Mouse (Mus musculus): Measurements from ENCODE around the gene Kdm2b. TPM values are rescaled to one million over a fixed set of nuclear protein-coding genes. Genes with fewer than 3 reads are reported as not detected.

The Kdm2b gene
- polyA plus RNA-seq, 1 experiment from 2014 or later: 92.2 TPM

GRCm38 (mm10) chr5:122849521-122850318 lies 139.9 kb downstream of the Kdm2b start, which contains the start of gene Rnf34:
TSS of gene Rnf34 (plus strand) at chr5:122850048.
- no peaks in the 10 kb centered on the region for H3K36me3 ChIP-seq
- H3K4me1 ChIP-seq: peaks cover 17% of the 10 kb centered on the region
- ATAC-seq (replicated peaks; ENCODE audit: low FRiP score): peak; percentile 99
- WGBS: under 1% methylated on average over 59 of the region's 61 CpGs
- peak within 1 kb of the TSS; percentile 95 for H3K27ac ChIP-seq
- peak within 1 kb of the TSS; percentile 85 for H3K4me2 ChIP-seq
- no peaks in the 10 kb centered on the region for H3K9me3 ChIP-seq (replicated peaks)
- H3K9ac ChIP-seq: peak within 1 kb of the TSS; percentile 93
- H3K4me3 ChIP-seq (replicated peaks): peak within 1 kb of the TSS; percentile 96
- H3K27me3 ChIP-seq: no peaks in the 10 kb centered on the region

- Histone ChIP-seq H3K4me2 (no peak overlapping the region), H3K4me3 (replicated peaks) (no peak overlapping the region), H3K4me1 (no peaks in the 10 kb centered on the region), H3K27me3 (no peaks in the 10 kb centered on the region), H3K9ac (no peak overlapping the region), H3K36me3 (no peaks in the 10 kb centered on the region), H3K27ac (no peak overlapping the region), H3K9me3 (replicated peaks) (no peaks in the 10 kb centered on the region)
- no peak for ATAC-seq (replicated peaks; ENCODE audit: low FRiP score)
- WGBS: 78% methylated on average over 5 of the region's 5 CpGs
Measured at GRCm38 (mm10) chr5:122843799-122844198, 145.8 kb downstream of the Kdm2b start.

GRCm38 (mm10) chr5:122841126-122841525 lies 148.5 kb downstream of the Kdm2b start:
- H3K36me3 ChIP-seq: no peaks in the 10 kb centered on the region
- H3K9ac ChIP-seq: no peak overlapping the region
- no peak overlapping the region for H3K4me2 ChIP-seq
- no peaks in the 10 kb centered on the region for H3K27me3 ChIP-seq
- H3K4me3 ChIP-seq (replicated peaks): no peak overlapping the region
- H3K9me3 ChIP-seq (replicated peaks): no peaks in the 10 kb centered on the region
- no peak for ATAC-seq (replicated peaks; ENCODE audit: low FRiP score)
- no peak overlapping the region for H3K27ac ChIP-seq
- 96% methylated on average over 2 of the region's 2 CpGs for WGBS
- no peaks in the 10 kb centered on the region for H3K4me1 ChIP-seq

- H3K27me3 ChIP-seq: no peaks in the 10 kb centered on the region
- ATAC-seq (replicated peaks; ENCODE audit: low FRiP score): no peak
- 78% methylated on average over 10 of the region's 10 CpGs for WGBS
- H3K9ac ChIP-seq: no peak overlapping the region
- H3K27ac ChIP-seq: no peak overlapping the region
- H3K9me3 ChIP-seq (replicated peaks): no peaks in the 10 kb centered on the region
- no peaks in the 10 kb centered on the region for H3K36me3 ChIP-seq
- H3K4me2 ChIP-seq: no peak overlapping the region
- no peaks in the 10 kb centered on the region for H3K4me1 ChIP-seq
- H3K4me3 ChIP-seq (replicated peaks): no peak overlapping the region
Measured at GRCm38 (mm10) chr5:122832996-122833395, 156.6 kb downstream of the Kdm2b start.

GRCm38 (mm10) chr5:122832536-122832935 lies 157.1 kb downstream of the Kdm2b start:
- 86% methylated on average over 10 of the region's 10 CpGs for WGBS
- H3K36me3 ChIP-seq: no peaks in the 10 kb centered on the region
- no peak for ATAC-seq (replicated peaks; ENCODE audit: low FRiP score)
- no peaks in the 10 kb centered on the region for H3K9me3 ChIP-seq (replicated peaks)
- no peak overlapping the region for H3K4me3 ChIP-seq (replicated peaks)
- no peak overlapping the region for H3K27ac ChIP-seq
- no peak overlapping the region for H3K9ac ChIP-seq
- no peaks in the 10 kb centered on the region for H3K27me3 ChIP-seq
- H3K4me2 ChIP-seq: no peak overlapping the region
- no peaks in the 10 kb centered on the region for H3K4me1 ChIP-seq

- Histone ChIP-seq H3K4me1 (peaks cover 3% of the 10 kb centered on the region), H3K4me3 (replicated peaks) (no peak overlapping the region), H3K36me3 (no peaks in the 10 kb centered on the region), H3K9me3 (replicated peaks) (no peaks in the 10 kb centered on the region), H3K4me2 (no peak overlapping the region), H3K9ac (no peak overlapping the region), H3K27me3 (no peaks in the 10 kb centered on the region), H3K27ac (no peak overlapping the region)
- ATAC-seq (replicated peaks; ENCODE audit: low FRiP score): no peak
- WGBS: 83% methylated on average over 8 of the region's 8 CpGs
Measured at GRCm38 (mm10) chr5:122825099-122825498, 164.5 kb downstream of the Kdm2b start.

GRCm38 (mm10) chr5:122824450-122824849 lies 165.2 kb downstream of the Kdm2b start:
- no peak overlapping the region for H3K27ac ChIP-seq
- H3K36me3 ChIP-seq: peaks cover under 1% of the 10 kb centered on the region; the same call in 1 of the 2 replicates
- H3K9me3 ChIP-seq (replicated peaks): no peaks in the 10 kb centered on the region
- no peak overlapping the region for H3K9ac ChIP-seq
- no peaks in the 10 kb centered on the region for H3K27me3 ChIP-seq
- H3K4me2 ChIP-seq: no peak overlapping the region
- H3K4me1 ChIP-seq: peaks cover 8% of the 10 kb centered on the region
- no peak overlapping the region for H3K4me3 ChIP-seq (replicated peaks)
- 74% methylated on average over 6 of the region's 6 CpGs for WGBS
- ATAC-seq (replicated peaks; ENCODE audit: low FRiP score): no peak

- Histone ChIP-seq H3K27ac (no peak overlapping the region), H3K4me1 (peaks cover 10% of the 10 kb centered on the region), H3K9ac (no peak overlapping the region), H3K4me3 (replicated peaks) (no peak overlapping the region), H3K36me3 (peaks cover 4% of the 10 kb centered on the region), H3K9me3 (replicated peaks) (no peaks in the 10 kb centered on the region), H3K4me2 (no peak overlapping the region), H3K27me3 (no peaks in the 10 kb centered on the region)
- WGBS: 86% methylated on average over 1 of the region's 1 CpGs
- ATAC-seq (replicated peaks; ENCODE audit: low FRiP score): no peak
Measured at GRCm38 (mm10) chr5:122823976-122824375, 165.6 kb downstream of the Kdm2b start.

GRCm38 (mm10) chr5:122822441-122822840 lies 167.2 kb downstream of the Kdm2b start:
- Histone ChIP-seq H3K9ac (no peak overlapping the region), H3K27ac (no peak overlapping the region), H3K36me3 (peaks cover 20% of the 10 kb centered on the region), H3K27me3 (no peaks in the 10 kb centered on the region), H3K4me2 (no peak overlapping the region), H3K4me1 (peaks cover 10% of the 10 kb centered on the region), H3K9me3 (replicated peaks) (no peaks in the 10 kb centered on the region), H3K4me3 (replicated peaks) (no peak overlapping the region)
- no peak for ATAC-seq (replicated peaks; ENCODE audit: low FRiP score)
- WGBS: 89% methylated on average over 4 of the region's 4 CpGs

- WGBS: under 1% methylated on average over 10 of the region's 10 CpGs
- peak overlapping the region; percentile 62 for H3K4me2 ChIP-seq
- H3K4me1 ChIP-seq: peaks cover 10% of the 10 kb centered on the region
- H3K27me3 ChIP-seq: no peaks in the 10 kb centered on the region
- ATAC-seq (replicated peaks; ENCODE audit: low FRiP score): peak; percentile 57
- peaks cover 28% of the 10 kb centered on the region for H3K36me3 ChIP-seq
- H3K9ac ChIP-seq: peak overlapping the region; percentile 51
- H3K4me3 ChIP-seq (replicated peaks): peak overlapping the region; percentile 73
- H3K9me3 ChIP-seq (replicated peaks): no peaks in the 10 kb centered on the region
- peak overlapping the region; percentile 97 for H3K27ac ChIP-seq
Measured at GRCm38 (mm10) chr5:122821524-122821885, 168.1 kb downstream of the Kdm2b start.

GRCm38 (mm10) chr5:122820777-122821523 lies 168.7 kb downstream of the Kdm2b start, which contains the start of gene Anapc5:
TSS of gene Anapc5 (minus strand) at chr5:122821339.
- Histone ChIP-seq H3K27me3 (no peaks in the 10 kb centered on the region), H3K9ac (peak within 1 kb of the TSS; percentile 81), H3K36me3 (peaks cover 33% of the 10 kb centered on the region), H3K4me1 (peaks cover 10% of the 10 kb centered on the region), H3K4me2 (peak within 1 kb of the TSS; percentile 62), H3K27ac (peak within 1 kb of the TSS; percentile 97), H3K4me3 (replicated peaks) (peak within 1 kb of the TSS; percentile 73), H3K9me3 (replicated peaks) (no peaks in the 10 kb centered on the region)
- under 1% methylated on average over 52 of the region's 55 CpGs for WGBS
- ATAC-seq (replicated peaks; ENCODE audit: low FRiP score): peak; percentile 100
